Mouse (Mus musculus) lung, postnatal 25 days (tissue): Measurements from ENCODE around the gene Wwp2.

Experiments
- DNase-seq: peaks from one replicate; pipeline ENCODE4 v3.0.0; 2022; ENCODE audit warnings: low spot score

Gene Wwp2

DNA sequence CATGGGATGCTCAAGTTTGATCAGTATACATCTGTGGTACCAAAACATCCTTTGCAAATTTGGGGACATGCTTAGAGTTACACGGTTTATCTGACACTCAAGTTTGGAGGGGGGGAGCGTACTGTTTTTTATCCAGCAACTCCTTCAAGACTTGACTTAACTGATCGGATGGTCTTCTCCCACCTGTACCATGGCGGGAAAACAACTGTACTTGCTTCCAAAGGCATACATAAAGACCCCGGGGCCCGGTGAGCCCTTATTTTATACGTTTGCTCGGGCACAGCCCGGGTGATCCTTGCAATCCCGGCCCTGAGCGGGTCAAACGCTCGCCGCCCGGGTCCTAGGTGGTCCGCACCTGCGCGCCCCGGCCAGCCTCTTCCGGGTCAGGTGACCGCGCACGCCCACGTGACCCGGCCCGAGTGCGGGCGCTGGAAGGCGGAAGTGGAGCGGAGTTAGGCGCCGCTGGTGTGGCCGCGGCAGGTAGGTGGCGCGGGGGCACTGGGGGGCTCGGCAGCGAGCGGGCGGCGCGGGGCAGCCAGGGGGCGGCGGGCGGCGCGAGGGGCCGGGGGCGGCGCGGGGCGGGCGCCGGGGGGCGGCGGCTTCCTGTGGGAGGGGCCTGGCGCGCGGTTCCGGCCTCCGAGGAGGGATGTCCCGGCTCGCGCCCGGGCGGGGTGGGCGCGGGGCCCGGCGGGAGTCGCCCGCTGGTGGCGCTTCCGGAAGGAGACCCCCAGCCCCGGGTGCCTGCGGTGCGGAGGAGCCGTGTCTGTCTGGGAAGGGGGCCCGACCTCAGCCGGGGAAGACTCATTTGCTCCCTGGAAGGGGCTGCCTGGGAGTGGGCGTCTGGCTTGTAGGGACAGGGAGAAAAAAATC, at the start of gene Wwp2:
TSS of gene Wwp2 (plus strand) at position 404 of the 870 bp plus-strand sequence.
- peak; percentile 71 for DNase-seq

DNA sequence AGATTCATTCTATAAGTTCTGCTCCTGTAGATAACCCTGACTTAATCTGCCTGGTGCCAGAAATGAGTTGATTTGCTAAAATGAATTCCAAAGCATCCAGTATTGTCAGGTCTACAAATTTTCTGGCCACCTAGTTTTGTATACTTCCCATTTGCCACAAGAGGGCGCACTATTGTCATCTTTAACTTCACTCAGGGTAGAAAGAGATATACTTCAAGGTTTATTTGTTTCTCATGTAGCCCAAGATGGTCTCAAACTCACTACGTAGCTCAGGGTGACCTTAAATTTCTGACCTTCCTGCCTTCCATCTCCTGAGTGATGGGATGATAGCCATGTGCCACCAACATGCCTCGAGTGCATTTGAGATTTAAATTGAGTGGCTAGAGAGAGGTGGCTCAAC, 49.5 kb upstream of the Wwp2 start:
- peak; percentile 18 for DNase-seq

DNA sequence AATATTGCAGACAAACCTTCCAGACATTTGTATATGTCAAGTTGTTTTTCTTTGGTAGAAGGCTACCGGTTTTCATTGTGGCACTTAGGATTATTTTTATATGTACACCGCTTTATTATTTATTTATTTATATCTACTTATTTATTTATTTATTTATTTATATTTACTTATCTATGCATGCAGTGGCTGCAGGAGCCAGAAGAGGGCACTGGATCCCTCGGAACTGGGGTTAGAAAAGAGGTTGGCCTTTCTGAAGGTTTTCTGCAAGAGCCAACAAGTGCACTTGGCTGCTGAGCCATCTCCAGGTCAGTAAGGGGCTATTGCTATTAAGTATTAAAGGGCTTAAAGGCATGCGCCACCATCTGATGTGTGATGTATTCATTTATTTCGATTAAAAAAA, 48.3 kb upstream of the Wwp2 start:
- peak; percentile 26 for DNase-seq

DNA sequence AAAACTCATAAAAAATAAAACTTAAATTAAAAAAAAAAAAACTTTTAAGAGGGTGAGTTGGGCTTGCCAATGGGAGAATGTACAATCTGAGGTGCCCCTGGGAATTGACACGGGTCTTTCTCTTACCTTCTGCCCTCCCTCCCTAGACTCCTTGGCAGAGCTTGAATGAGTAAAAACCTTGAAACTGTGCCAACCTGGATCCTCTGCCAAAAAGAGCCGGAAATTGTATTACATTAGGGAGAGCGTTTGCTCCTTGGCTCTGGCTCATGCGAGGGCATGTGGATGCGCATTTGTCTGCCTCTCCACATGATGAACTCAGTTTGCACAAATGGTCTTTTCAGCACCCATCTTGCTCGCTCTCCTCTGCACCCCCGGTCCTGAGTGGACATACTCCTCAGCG, 46.6 kb upstream of the Wwp2 start:
- peak; percentile 38 for DNase-seq

- DNase-seq = no peak
Measured at GRCm38 (mm10) chr8:107390476-107391135, 45.6 kb upstream of the Wwp2 start.

GRCm38 (mm10) chr8:107391136-107391516, 45.0 kb upstream of the Wwp2 start:
- DNase-seq = no peak

DNA sequence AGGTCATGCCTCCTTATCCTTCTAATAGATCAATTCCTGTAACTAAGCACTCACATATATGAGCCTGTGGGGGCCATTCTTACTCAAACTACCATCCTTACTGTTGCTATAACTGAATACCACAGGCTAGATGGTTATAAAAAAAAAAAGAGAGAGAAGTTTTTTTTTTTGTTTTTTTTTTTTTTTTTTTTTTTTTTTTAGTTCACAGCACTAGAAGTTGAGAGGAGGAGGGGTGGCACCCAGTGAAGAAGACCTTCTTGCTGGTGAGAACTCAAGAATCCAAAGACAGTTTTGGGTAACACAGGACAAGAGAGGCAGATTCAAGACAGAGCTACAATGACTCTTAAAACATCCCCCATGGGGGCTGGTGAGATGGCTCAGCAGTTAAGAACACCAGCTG, 40.8 kb upstream of the Wwp2 start:
- no peak for DNase-seq

DNA sequence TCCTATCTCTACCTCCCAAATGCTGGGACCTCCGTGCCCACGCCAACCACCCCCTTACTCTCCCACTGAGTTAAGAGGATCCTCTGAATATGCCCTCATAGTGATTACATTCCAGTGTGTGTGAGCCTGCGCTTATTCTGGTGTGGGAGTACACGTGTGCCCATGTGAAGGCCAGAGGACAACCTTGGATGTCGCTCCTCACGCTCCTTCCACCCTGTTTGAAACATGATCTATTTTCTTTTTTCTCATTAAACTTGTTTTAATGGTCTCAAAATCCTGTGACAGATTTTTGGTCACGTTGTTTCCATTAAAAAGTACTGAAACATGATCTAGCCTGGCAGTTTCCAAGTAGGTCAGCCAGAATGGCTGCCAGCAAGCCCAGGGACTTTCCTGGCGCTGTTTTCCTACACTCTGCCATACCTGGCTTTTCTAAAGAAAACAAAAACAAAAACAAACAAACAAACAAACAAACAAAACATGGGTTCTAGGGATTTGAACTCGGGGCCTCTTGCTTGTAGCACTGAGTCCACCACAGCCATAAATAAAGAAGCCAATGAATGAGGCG, 40.0 kb upstream of the Wwp2 start:
- DNase-seq = no peak

GRCm38 (mm10) chr8:107397665-107398064, 38.5 kb upstream of the Wwp2 start:
- no peak for DNase-seq

DNA sequence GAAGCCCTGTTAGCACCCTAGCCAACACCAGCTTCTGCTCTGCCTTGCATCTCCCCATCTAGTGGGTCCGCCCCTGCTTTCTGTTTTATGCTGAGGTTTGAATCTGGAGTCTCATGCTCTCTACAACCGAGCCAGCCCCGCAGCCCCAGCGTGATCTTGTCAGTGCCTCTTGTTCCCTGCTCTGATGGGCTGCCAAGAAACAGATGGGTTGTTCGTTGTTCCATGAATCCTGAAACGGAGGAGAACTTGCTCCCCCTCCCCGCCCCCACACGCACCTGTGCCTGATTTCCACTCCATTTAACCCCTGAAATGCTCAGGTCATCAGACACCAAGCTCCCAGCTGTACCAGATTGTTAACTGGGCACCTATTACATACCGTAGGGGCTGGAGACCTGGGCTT, 36.7 kb upstream of the Wwp2 start:
- no peak for DNase-seq

- no peak for DNase-seq
Measured at GRCm38 (mm10) chr8:107401866-107402265, 34.3 kb upstream of the Wwp2 start.

DNA sequence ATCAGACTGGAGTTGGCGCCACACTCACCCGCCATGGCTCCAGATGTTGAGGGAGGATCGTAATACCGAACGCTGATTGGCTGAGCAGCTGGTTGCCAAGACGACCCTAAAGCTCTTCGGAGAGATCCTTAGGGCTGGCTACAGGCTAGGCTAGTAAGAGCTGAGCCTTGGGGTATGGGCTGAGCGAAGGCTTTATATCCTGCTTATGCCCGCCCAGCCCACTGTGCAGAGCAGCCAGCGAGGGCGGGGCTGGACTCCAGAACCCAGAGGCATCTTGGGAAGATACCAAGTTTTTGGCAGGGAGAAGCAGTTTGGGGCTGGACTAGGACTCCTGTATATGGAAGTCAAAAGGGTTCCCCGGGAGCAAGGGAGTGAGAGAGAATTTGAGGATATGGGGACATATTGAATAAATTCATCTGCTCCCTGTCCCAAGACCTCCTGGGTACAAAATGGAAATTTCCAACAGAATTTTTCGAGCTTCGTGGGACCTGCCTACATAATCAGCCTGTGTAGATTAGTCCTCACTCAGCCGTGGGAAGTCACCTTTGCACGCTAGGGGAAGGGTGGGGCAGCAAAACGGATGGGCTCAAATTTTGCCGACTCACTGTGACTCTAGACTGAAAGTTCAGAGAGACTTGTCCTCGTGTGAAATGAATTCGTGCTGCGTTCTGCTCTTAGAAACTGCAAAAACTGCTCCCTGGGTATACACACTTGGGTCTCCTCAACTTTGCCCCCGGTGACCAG, 33.0 kb upstream of the Wwp2 start, which contains the start of gene Nqo1:
TSS of gene Nqo1 (minus strand) at position 169 of the 744 bp plus-strand sequence.
- DNase-seq = peak; percentile 78

DNA sequence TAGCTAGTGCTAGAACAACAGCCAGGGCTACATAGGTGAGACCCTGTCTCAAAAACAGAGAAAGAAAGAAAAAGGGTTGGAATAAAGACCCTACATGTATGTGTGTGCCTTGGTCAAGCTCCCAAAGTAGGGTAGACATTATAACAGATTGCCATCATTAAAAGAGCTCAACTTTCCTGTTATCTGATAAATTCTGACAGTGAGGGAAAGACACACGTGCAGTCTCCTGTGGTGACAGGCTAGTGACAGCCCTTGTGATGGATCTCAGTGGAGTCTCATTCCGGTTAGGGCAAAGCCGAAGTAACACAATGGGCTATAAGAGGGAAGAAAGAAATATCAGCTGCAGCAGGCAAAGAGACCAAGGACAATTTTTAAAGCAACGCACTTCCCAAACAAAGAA, 32.1 kb upstream of the Wwp2 start:
- DNase-seq = no peak

- DNase-seq = no peak
Measured at GRCm38 (mm10) chr8:107405935-107406334, 30.2 kb upstream of the Wwp2 start.

GRCm38 (mm10) chr8:107411391-107411790, 24.8 kb upstream of the Wwp2 start:
- DNase-seq = no peak

GRCm38 (mm10) chr8:107412552-107412951, 23.6 kb upstream of the Wwp2 start:
- DNase-seq = no peak

DNA sequence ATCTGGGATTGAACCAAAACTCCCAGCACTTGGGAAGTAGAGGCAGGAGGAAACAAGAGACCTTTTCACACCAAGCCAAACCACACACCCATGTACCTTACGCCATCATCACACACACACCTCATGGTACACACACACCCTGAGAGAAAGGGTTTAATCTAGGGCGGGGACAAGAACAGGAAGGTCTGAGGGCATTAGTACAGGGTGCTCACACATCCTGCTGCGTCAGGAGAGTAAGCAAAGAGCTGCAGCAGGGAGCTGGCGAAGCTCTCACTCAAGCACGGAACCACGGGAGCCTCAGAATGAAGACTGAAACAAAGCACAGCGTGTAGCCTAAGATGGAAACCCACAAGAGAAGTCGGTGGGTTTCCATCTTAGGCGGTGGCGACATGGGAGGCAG, 22.3 kb upstream of the Wwp2 start:
- no peak for DNase-seq

DNA sequence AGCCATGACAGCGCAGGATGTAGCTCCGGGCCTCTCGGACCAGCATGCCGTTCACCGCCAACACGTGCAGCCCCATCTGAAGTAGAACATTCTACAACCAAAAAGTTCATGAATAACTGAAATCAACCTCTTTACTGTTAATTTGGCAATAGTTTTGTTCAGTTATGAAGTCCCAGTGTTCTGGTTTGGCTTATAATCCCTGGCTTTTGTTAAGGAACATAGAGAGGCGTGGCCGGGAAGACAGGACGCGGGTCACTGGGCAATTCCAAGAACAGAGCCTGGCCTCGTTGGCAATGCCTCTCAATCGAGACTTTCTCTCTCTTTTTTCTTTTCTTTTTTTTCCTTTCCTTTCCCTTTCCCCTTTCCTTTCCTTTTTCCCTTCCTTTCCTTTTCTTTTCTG, 19.2 kb upstream of the Wwp2 start:
- DNase-seq = no peak

GRCm38 (mm10) chr8:107424176-107424575, 12.0 kb upstream of the Wwp2 start:
- DNase-seq = no peak

DNA sequence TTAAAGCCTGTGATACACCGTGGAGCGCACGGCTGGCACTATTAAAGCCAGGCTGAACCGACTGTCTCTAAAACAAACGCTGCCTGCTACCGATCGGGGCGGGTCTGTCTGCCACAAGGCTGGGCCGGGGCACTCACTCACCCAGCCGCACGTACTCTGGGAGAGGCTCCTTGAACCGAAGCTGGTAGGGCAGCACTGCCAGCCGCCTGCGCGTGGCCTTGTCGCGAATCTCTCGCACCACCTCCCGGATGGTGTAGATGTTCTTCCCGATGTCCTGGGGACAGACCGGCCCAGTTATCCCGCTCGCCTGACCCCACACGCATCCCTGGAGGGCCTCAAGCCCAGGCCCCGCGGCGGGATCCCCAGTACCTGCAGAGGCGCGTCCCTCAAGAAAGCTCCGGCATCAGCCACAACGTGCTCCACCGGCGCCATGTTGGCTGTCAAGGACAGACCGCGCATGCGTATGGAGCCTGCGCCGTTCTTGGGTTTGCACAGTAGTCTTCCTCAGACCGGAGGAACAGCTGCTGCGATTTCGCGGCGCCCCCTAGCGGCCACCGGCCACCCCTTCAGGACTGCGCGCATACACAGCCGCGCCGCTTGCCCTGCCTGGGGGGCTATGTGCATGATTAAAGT, 11.5 kb upstream of the Wwp2 start, which contains the start of gene Nob1:
TSS of gene Nob1 (minus strand) at position 455 of the 633 bp plus-strand sequence.
- peak; percentile 96 for DNase-seq

GRCm38 (mm10) chr8:107425230-107425597, 11.0 kb upstream of the Wwp2 start:
- DNase-seq = no peak

DNA sequence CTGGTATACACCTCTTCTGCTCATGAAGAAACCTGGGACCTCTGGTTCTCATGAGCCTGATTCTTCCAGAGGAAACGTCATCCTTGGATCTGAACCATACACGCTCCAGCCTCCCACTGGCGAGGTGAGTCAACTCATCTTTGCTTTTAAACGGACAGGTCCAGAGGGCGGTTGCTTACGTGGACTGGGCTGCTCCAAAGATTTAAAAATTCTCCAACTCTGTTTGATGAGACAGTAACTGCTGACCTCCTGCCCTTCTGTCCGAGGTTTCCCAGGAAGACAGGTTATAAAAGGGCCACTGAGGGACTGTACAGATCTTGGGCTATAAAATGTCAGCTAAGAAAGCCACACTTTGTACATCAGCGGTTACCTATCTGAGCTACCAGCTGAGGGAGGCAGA, 5.3 kb upstream of the Wwp2 start:
- DNase-seq = no peak
